Mouse (Mus musculus): ENCODE results near the gene Tacc2. TPM values are rescaled to one million over a fixed set of nuclear protein-coding genes. Genes with fewer than 3 reads are reported as not detected.
A peak's percentile ranks its signal among the peaks of the same experiment; 100 is the strongest.

Tacc2 gene
- polyA plus RNA-seq, 1 experiment from 2014 or later, result 27.5 TPM

DNA sequence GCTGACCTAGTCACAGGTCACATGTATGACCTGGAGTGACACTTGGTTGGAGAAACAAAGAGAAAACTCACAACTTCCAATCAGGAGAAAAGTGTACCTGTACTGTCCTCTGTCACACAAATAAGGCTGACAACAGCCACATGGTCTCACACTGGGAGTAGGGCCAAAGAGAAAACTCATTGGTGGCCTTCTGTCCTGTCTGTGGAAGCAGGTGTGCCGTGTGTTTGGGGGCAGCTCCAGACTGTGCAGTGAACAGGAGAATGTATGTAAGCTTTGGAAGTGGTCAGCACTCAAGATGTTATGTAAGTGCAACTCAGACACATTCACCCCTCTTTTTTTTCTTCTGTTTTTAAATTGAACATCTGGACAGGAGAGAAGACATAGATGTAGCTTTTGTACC, 124.1 kb downstream of the Tacc2 start:
- no peaks in the 10 kb centered on the region for H3K4me1 ChIP-seq (replicated peaks; ENCODE audit: insufficient read depth, low read length)
- no peak overlapping the region for H3K27ac ChIP-seq
- H3K9ac ChIP-seq (ENCODE audit: low read depth, low read length), result no peak overlapping the region
- H3K27me3 ChIP-seq (ENCODE audit: insufficient read depth, low read length), result no peaks in the 10 kb centered on the region
- 56% methylated on average over 1 of the region's 1 CpGs for WGBS
- ATAC-seq (replicated peaks; ENCODE audit: low FRiP score, low read depth) (no peak), DNase-seq (ENCODE audit: low spot score) (no peak)
- H3K4me3 ChIP-seq (replicated peaks; ENCODE audit: low read depth, low read length), result no peak overlapping the region
- H3K9me3 ChIP-seq (replicated peaks; ENCODE audit: low read length), result no peaks in the 10 kb centered on the region
- 0 out of 2 replicates have a peak, but pooled peaks cover 4% of the 10 kb centered on the region for H3K36me3 ChIP-seq (ENCODE audit: insufficient read depth, low read length)
- H3K4me2 ChIP-seq (ENCODE audit: low read length), result no peak overlapping the region
- no peak for TF ChIP-seq CTCF (IDR thresholded peaks at IDR 0.05; ENCODE audit: low read depth)

DNA sequence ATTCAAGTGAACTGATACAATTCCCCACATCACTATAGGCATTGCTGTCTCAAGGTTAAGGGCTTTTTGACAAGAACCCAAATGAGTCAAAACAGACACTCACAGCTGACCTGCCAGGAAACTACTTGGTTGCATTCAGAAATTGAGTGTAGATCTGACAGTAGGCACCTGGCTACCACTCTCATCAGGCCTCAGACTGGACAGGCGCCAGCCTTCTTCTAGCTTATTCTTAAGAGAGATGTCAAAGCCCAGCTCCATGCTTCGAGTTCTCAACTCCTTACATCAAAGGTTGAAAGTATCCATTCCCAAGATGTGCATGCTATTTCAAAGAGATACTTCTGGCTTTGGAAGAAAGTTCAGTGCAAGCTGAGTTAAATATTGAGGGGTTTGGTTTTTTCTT, 128.0 kb downstream of the Tacc2 start:
- H3K27me3 ChIP-seq (ENCODE audit: insufficient read depth, low read length), result no peaks in the 10 kb centered on the region
- DNase-seq (ENCODE audit: low spot score) (no peak), ATAC-seq (replicated peaks; ENCODE audit: low FRiP score, low read depth) (no peak)
- no peak overlapping the region for H3K9ac ChIP-seq (ENCODE audit: low read depth, low read length)
- no peak overlapping the region for H3K4me3 ChIP-seq (replicated peaks; ENCODE audit: low read depth, low read length)
- no peaks in the 10 kb centered on the region for H3K9me3 ChIP-seq (replicated peaks; ENCODE audit: low read length)
- TF ChIP-seq CTCF (IDR thresholded peaks at IDR 0.05; ENCODE audit: low read depth), result no peak
- 86% methylated on average over 2 of the region's 2 CpGs for WGBS
- H3K27ac ChIP-seq, result no peak overlapping the region
- no peak overlapping the region for H3K4me2 ChIP-seq (ENCODE audit: low read length)
- 0 out of 2 replicates have a peak, but pooled peaks cover 4% of the 10 kb centered on the region for H3K36me3 ChIP-seq (ENCODE audit: insufficient read depth, low read length)
- peaks cover 21% of the 10 kb centered on the region for H3K4me1 ChIP-seq (replicated peaks; ENCODE audit: insufficient read depth, low read length)

GRCm38 (mm10) chr7:130708940-130709339, 131.7 kb downstream of the Tacc2 start:
- WGBS, result 20% methylated on average over 9 of the region's 9 CpGs

DNA sequence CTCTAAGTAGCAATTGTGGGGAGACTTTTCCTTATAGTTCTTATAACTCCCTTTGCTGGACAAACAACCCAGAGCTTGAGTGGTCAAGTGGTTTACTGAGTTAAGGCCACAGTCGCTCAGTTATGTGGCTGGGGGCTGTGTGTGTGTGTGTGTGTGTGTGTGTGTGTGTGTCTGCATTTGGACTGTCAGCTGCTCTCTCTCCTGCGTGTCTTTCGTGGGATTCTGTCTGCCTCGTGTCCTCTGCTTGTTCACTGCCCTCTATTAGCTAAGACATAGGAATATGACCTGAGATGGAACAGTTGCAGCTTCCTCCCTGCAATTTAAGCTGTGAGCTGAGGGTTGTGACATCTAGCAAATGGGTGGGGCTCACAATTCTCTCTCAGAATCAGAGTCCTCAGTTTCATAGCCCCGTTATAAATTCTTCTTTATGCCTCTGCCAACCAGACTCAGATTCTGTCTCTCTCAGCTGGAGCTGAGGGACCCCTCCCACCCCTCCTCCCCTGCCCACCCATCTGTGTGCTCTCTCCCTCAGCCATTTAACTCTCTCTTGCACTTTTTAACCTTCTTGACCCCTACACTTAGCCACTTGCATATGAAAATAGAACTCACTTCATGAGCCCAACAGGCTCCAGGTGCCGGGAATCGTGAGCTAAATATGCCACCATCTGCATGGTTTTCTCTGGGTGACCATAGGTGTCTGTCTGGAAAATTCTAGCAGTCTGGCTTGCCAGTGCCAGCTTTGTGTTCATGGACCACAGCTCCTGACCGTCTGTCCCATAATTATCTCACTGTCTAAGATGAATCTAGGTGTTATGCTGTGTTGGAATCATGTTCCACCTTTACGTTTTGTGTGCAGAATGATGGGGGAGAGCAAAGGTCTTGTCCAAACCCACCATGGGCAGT, 132.4 kb downstream of the Tacc2 start:
- Histone ChIP-seq H3K27me3 (ENCODE audit: insufficient read depth, low read length) (no peaks in the 10 kb centered on the region), H3K27ac (peak overlapping the region; percentile 48; the same call in 1 of the 2 replicates), H3K4me3 (replicated peaks; ENCODE audit: low read depth, low read length) (no peak overlapping the region), H3K36me3 (ENCODE audit: insufficient read depth, low read length) (no peaks in the 10 kb centered on the region), H3K9me3 (replicated peaks; ENCODE audit: low read length) (no peaks in the 10 kb centered on the region), H3K4me2 (ENCODE audit: low read length) (no peak overlapping the region), H3K4me1 (replicated peaks; ENCODE audit: insufficient read depth, low read length) (peaks cover 21% of the 10 kb centered on the region), H3K9ac (ENCODE audit: low read depth, low read length) (no peak overlapping the region)
- ATAC-seq (replicated peaks; ENCODE audit: low FRiP score, low read depth), result no peak; the same call in 1 of the 2 replicates
- TF ChIP-seq CTCF (IDR thresholded peaks at IDR 0.05; ENCODE audit: low read depth), result no peak
- WGBS, result 38% methylated on average over 9 of the region's 9 CpGs
- no peak for DNase-seq (ENCODE audit: low spot score)

More at GRCm38 (mm10) chr7:130708940-130709339, 131.7 kb downstream of the Tacc2 start:
- no peak for TF ChIP-seq CTCF (IDR thresholded peaks at IDR 0.05; ENCODE audit: low read depth)
- DNase-seq (ENCODE audit: low spot score) (peak; percentile 29), ATAC-seq (replicated peaks; ENCODE audit: low FRiP score, low read depth) (no peak)
- Histone ChIP-seq H3K9ac (ENCODE audit: low read depth, low read length) (no peak overlapping the region), H3K27me3 (ENCODE audit: insufficient read depth, low read length) (no peaks in the 10 kb centered on the region), H3K27ac (peak overlapping the region; percentile 48), H3K4me2 (ENCODE audit: low read length) (no peak overlapping the region), H3K9me3 (replicated peaks; ENCODE audit: low read length) (no peaks in the 10 kb centered on the region), H3K4me3 (replicated peaks; ENCODE audit: low read depth, low read length) (no peak overlapping the region), H3K36me3 (ENCODE audit: insufficient read depth, low read length) (no peaks in the 10 kb centered on the region), H3K4me1 (replicated peaks; ENCODE audit: insufficient read depth, low read length) (peaks cover 21% of the 10 kb centered on the region)

DNA sequence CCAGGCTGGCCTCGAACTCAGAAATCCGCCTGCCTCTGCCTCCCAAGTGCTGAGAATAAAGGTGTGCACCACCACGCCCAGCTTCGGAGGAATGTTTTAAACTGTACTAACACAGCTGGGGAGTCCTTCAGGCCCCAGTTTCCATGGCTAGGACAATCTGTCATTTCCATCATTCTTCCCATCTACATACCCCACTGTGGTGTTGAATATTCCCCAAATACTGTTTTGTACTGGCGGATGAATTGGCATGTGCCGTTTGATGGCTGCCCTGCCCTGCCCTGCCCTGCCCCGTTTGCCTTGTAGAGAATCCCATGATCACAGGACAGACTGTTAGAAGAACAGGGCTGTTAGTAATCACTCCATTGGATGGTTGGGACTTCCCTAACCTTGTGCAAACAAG, 134.6 kb downstream of the Tacc2 start:
- no peak for ATAC-seq (replicated peaks; ENCODE audit: low FRiP score, low read depth)
- Histone ChIP-seq H3K4me2 (ENCODE audit: low read length) (no peak overlapping the region), H3K27me3 (ENCODE audit: insufficient read depth, low read length) (no peaks in the 10 kb centered on the region), H3K4me1 (replicated peaks; ENCODE audit: insufficient read depth, low read length) (peaks cover 21% of the 10 kb centered on the region), H3K9me3 (replicated peaks; ENCODE audit: low read length) (no peaks in the 10 kb centered on the region), H3K36me3 (ENCODE audit: insufficient read depth, low read length) (no peaks in the 10 kb centered on the region), H3K9ac (ENCODE audit: low read depth, low read length) (no peak overlapping the region), H3K4me3 (replicated peaks; ENCODE audit: low read depth, low read length) (no peak overlapping the region), H3K27ac (no peak overlapping the region)
- no peak for DNase-seq (ENCODE audit: low spot score)
- TF ChIP-seq CTCF (IDR thresholded peaks at IDR 0.05; ENCODE audit: low read depth), result no peak
- 89% methylated on average over 6 of the region's 7 CpGs for WGBS

GRCm38 (mm10) chr7:130713319-130713718, 136.1 kb downstream of the Tacc2 start:
- H3K4me2 ChIP-seq (ENCODE audit: low read length), result no peak overlapping the region
- 72% methylated on average over 6 of the region's 6 CpGs for WGBS
- H3K27me3 ChIP-seq (ENCODE audit: insufficient read depth, low read length), result no peaks in the 10 kb centered on the region
- H3K4me1 ChIP-seq (replicated peaks; ENCODE audit: insufficient read depth, low read length), result peaks cover 20% of the 10 kb centered on the region
- H3K4me3 ChIP-seq (replicated peaks; ENCODE audit: low read depth, low read length), result no peak overlapping the region
- DNase-seq (ENCODE audit: low spot score), result no peak
- no peaks in the 10 kb centered on the region for H3K9me3 ChIP-seq (replicated peaks; ENCODE audit: low read length)
- no peak overlapping the region for H3K9ac ChIP-seq (ENCODE audit: low read depth, low read length)
- no peak overlapping the region for H3K27ac ChIP-seq
- no peak for TF ChIP-seq CTCF (IDR thresholded peaks at IDR 0.05; ENCODE audit: low read depth)
- ATAC-seq (replicated peaks; ENCODE audit: low FRiP score, low read depth), result no peak
- H3K36me3 ChIP-seq (ENCODE audit: insufficient read depth, low read length), result peaks cover 6% of the 10 kb centered on the region; the same call in 1 of the 2 replicates

All from kidney, postnatal 0 days (tissue).